Mouse (Mus musculus) cerebellum, adult (tissue): ENCODE data around the gene Ccdc69.
A peak's percentile ranks its signal among the peaks of the same experiment; 100 is the strongest.

ENCODE experiments used
- ATAC-seq: cut with Nextera tagmentation; 2 replicates; pipeline ENCODE4 v1.9.2; 2017; ENCODE audit warnings: mild to moderate bottlenecking, moderate library complexity, mixed read lengths; ENCODE audit not compliant: insufficient number of reproducible peaks, low FRiP score, low TSS enrichment

The Ccdc69 gene

DNA sequence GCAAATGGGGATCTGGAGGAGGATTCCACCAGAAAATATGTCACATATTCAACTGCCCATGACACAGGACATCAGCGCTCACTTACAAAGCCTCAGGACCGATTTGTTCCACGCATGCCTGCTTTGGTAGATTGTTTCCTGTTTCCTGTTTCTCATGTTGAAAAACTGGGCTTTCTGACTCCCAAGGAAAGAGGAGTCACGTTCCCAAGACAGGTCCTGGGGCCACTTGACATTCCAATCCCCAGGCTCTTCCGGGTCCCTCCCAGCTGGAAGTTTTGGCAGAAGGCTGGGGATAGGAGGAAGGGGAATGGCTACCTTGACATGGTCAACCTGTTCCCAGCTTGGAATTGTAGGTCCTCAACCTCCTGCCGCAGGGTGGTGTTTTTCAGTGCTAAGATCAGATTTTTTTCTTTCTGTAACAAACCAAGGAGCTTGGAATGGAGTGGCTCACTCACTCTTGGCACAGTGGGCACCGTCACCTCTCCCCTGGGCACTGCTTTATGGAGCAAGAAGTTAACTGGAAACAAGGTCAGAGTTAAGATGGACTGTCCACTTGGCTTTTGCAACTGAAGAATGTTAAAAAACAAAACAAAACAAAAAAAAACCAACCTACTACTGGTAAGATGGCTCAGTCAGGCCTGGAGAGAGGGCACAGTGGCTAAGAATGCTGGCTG is 27.0 kb downstream of the Ccdc69 start:
- no peak for ATAC-seq

DNA sequence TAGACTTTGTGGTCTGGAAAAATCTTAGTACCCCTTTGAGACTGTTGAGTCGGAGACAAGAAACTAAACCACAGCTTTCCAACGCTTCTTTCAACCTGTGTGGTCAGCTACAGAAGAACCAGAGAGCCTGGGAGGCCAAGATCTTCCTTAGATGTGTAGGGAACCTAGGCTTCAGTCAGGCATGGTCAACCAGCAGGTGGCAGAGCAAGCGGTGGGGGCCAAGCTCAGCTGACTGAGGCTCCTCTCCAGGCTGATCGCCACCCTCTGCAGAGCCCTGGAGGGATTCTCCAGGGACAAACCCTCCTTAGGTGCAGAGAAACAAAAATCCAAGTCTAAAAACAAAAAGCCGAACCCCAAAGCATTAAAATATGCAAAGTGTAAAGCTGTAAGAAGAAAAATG is 31.3 kb downstream of the Ccdc69 start:
- no peak for ATAC-seq

DNA sequence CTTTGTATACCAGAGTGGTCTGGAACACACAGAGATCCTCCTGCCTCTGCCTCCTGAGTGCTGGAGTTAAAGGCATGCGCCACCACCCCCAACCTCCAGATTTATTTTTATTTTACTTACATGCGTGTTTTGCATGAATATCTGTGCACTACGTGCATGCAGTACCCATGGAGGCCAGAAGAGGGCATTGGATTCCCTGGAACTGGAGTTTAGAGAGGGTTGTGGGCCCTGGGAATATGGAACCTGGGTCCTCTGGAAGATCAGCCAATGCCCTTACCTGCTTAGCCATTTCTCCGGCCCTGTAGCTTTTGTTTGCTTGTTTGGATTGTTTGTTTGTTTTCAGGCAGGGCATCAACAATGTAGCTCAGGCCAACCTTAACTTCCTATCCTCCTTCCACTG is 36.6 kb downstream of the Ccdc69 start:
- ATAC-seq, result no peak

DNA sequence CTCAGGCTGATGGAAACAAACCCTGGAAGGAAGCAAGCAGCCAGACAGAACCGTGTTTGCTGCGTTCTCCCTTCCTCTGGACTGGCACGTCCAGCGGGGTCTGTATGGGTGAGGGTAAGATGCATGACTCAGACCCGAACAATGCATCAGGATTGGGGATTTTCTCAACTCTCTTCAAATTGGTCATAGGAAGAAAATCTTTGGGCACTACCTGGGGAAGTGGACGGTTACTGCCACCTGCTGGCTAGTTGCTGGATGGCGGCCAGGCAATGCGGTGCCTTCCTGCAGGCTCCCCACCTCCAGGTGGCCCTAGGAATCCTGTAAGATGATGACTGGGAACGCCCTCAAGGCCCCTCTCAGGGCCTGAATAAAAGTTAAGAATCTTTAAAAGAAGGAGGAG is 38.3 kb downstream of the Ccdc69 start:
- ATAC-seq, result no peak; the same call in 1 of the 2 replicates

DNA sequence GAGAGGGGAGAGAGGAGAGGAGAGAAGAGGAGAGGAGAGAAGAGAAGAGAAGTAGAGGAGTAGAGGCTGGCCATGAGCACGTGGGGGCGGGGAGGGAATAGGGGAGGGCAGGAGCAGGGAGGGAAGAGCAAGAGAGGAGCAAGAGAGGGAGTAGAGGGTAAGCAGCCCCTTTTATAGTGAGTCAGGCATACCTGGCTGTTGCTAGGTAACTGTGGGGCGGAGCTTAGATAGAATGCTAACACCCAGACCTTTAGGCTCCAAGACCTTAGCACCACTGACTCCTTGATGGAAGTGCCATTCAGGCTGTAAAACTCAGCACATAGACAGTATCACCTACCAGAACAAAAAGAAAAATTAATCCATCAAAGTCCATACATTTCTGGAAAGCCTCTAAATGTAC is 41.3 kb downstream of the Ccdc69 start:
- no peak for ATAC-seq

DNA sequence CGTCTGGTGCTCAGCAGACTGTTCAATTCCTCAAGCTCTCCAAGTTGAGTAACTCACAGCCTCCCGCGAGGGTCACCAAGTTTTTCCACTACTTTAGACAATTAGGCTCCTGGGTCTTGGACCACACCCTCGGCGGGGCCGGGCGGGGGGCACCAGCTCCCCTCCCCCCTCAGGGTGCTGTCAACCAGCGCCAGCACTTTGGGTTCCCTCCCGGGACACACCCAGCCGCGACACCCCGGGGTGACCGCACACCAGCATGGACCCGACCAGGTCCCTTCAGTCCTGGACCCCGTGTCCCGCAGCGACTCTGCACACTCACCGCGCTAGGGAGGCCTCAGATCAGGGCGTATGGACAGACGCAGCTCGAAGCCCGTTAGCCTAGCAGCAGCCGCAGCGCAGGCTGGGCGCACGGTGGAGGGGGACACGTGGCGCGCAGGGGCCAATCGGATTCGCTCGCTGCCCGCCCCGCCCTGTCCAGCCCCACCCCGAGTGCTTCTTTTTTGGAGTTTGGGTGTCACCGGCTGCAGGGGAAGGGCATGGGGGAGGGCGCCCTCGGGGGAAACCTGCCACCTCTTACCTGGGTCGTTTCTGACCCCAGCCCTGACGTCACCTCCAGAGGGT is 44.8 kb downstream of the Ccdc69 start, which contains the start of gene Anxa6:
Anxa6 (minus strand) TSS at position 406 of the 621 bp plus-strand sequence.
- peak; percentile 89 for ATAC-seq

DNA sequence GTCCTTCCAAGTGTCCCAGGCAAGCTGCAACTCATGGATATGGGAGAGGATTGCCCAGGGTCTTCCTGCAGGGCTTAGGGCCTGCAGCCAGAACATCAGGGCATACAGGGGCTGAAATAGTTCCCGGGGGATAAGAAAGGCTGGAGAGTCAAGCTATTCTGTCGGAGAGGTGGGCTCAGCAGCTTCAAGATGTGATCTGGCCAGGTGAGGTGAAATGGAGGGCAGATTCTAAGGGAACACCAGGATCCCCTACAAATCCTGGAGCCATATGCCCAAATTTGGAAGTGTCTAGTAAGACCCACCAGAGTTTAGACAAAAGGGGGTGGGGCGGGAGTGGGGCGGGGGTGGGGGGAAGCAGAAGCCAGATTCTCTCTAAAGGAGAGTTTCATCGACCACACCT is 45.6 kb downstream of the Ccdc69 start:
- ATAC-seq, result no peak

DNA sequence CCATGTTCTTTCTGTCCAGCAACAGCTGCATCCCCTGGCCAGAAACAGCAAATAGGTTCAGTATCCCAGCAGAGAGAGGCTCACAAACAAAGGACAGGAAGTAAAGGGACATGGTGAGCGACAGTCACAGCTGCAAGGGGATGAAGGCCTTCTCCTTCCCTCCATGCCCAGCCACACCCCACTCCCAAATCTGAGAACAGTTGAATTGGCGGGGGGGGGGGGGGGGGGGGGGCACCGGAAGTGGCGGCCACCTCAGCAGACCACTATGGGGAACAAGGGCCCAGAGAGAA is 46.0 kb downstream of the Ccdc69 start:
- ATAC-seq, result no peak

DNA sequence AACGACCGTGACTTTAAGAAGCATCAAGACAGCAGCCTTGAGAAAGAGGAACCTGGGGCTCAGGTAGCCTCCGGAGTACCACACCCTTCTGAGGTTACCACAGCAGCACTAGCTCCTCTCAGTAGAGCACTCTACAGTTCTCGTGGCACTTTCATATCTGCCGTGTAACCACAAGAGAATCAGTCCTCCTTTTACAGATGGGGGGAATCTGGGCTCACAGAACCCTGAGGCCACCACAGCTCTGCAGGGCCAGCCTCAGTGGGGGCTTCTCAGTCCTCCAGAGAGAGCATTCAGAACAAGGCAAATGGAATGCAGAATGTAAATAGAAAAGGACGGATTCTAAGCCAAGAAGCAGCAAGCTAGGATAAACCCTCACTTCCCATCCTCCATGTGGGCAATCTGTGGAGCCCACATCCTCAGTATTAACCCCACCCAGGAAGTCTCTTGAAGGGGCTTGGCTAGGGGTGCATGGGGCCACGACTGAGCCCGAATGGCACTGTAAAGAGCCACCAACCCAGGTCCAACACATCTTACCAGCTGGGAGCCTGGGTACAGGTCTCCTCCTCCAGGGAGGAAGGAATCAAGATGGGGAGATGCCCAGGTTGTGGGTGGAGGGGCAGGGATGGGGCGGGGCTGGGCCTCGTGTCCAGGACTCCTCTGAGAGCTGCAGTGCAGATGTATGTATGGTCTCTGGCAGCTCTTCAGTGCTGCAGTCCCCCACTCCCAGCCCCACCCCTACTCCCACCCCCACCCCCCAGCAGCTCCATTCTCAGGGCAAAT is 46.5 kb downstream of the Ccdc69 start:
- no peak for ATAC-seq

DNA sequence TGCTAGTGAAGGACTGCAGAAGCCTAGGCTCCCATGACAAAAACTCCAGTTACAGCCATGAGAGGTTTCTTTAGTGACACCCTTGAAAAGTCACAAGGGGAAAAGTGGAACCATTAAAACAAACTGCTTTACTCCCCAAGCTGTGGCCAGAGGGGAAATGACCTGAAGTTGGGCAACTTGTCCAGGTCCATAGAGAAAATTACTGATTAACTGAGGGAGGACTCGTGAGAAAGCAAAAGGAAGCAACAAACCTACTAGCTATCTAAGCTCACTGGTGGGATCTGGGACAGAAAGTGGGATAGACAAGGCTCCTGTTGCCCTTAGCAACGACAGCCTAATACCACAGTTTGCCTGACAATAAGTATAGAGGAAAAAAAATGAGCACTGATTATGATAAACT is 49.4 kb downstream of the Ccdc69 start:
- ATAC-seq, result no peak

DNA sequence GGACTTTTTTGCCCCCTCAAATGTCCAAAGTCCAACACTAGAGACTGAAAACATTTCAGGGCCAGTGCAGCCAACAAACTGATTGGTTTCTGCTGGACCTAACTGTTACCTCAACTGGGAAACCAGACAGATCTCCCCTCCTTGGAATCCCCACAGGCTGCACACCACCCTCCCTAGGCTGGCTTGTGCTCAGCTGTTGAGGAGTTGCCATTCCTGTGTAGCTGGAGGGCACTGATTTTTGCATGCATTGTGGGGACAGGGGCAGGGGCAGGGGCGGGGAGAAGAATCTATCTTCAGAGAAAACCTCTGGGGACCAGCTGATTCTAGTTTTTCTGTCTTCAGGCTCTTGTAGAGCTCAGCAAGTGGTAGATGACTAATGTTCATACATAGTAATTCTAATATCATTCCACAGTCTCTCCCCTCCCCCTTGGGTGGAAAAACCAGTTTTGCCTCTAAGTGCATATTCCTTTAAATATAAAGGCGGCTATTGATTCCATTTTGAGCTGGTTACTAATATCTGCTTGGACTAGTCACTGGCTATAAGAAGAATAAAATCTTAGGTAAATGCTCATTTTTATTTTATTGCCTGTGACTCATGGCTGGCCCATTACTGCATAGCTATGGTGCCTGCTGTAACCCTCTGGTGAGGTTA is 50.6 kb downstream of the Ccdc69 start:
- ATAC-seq, result no peak

DNA sequence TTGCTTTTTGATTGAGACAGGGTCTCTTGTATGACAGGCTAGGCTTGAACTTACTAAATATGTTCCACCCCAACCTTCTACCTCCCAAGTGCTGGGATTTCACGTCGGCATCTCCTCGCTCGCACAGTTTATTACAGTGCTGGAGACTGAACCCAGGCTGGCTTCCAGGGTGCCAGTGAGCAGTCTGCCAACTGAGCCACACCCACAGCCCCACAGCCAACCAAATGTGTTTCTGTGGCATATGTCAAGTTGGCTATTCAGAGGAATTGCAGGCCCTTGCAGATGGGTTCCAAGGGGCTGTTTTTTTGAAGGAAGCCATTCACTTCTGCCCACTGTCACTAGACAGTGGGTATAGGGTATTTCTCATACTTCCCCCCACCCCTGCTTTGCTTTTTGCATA is 52.0 kb downstream of the Ccdc69 start:
- ATAC-seq, result no peak

DNA sequence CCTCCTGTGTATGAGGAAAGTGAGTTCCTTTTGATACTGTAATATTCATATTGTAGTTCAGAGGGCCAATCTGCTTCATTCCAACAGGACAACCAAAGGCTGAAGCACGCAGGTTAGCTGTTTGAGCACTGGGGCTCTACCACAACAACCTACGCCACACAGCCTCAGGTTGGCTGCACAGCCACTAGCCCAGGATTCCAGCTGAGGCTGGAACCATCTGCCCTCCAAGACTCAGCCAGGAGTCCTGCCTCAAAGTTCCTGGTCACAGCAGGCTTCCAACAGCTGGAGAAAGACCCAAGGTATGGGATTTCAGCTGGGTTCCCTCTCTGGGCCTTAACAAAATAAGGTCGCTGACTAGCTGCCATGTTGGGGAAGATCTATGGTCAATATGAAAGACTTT is 54.3 kb downstream of the Ccdc69 start:
- no peak for ATAC-seq

DNA sequence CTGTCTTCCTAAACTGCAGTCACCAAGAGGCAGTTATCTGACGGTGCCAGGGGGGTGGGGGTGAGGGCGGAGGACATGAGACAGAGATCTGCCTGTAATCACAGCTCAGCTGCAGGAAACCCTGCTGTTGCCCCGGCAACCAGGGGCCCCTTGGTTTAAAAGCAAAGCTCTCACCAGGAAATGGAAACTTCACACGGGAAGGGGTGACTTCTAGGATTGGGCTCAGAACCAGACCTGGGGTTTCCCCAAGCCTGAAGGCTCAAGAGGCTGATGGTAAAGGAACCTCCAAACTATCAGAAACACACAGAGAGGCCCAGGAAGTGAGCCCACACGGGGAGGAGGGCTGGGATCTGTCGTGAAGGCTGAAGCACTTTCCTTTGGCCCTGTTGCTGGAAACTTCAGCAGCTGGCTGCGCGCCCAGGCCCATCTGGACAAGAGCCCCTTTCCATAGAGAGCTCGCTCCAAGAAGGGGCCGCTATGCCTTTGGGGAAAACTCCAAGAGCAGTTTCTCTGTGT is 54.8 kb downstream of the Ccdc69 start:
- no peak for ATAC-seq

DNA sequence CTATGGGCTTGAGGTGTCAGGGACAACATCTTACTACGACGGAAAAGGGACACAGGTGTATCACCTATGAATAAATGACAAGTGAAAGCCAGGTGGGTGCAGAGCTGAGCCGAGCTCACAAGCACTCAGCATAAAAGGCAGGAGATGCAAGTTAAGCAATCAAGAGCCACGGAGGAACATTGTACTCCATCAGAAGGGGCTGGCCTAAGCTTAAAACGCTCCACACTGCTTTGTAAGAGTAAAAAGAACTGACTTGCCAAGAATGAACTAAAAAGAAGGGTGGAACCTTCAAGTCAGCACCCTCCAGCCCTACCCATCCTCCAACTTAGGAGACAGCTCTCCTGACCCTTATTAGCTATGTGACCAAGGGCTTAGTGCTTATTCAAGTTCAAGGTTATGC is 55.4 kb downstream of the Ccdc69 start:
- ATAC-seq, result no peak

DNA sequence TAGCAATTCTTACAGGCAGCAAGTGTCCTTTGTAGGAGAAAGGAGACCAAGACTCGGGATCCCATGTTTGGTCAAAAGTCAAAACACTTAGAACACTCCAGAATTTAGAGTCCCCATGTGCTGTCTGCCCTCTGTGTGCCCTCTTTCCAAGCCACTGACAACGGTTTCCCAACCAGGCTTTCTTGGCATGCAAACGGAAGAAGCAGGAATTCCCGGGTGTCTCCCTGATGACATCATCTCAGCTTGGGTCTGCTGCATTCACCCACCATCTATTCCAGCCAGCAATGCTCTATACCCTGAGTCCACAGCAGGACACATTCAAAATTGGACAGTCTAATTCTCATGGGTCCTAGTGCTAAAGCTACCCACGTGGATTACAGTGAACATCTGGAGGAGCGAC is 56.1 kb downstream of the Ccdc69 start:
- no peak for ATAC-seq

DNA sequence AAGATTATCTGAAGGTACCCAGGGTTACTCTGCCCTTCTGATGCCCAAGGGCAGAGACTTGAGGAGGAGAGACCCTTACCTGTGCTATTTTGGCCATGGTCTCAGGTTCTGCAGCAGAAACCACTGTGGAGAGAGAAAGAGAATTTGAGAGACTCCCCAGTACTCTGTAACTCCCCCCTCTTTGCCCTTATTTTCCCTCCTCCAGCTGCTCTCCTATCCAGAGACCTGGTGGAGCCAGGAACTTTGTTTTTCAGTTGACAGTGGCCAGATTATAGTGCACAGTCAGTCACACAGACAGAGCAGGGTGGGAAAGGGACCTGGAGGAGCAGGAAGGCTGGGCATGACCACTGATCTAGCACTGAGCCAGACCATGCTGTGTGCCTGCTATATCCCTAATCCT is 56.5 kb downstream of the Ccdc69 start:
- no peak for ATAC-seq

DNA sequence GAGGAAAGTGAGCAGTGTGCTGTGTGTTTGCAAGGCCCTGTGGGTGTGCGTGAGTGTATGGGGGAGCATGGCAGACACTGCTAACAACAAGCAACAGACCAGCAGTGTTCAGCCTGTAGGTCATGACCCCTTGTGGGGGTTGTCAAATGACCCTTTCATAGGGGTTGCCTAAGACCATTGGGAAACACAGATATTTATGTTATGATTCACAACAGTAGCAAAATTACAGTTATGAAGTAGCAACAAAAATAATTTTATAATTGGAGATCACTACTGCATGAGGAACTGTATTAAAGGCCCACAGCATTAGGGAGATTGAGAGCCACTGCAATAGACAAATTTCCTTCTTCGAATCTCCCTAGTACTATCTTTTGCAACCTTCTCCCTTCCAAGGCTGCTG is 58.2 kb downstream of the Ccdc69 start:
- no peak for ATAC-seq

DNA sequence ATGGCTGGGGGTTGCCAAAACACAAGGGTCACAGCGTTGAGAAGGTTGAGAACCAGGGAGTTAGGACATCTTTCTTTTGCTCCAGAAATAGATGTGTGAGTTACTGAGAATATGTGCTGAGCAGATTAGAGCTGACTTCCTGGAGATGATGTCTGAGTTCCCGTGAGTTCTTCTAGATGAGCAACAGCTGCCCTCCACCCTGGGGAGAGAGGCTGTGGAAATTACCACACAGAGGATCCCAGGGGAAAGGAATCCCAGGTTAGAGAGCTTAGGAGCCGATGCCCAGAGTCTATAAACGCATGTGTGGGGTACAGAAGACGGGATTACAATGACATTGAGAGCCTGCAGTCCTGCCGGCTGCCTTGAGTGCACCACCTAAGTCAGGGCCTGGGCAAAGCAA is 59.9 kb downstream of the Ccdc69 start:
- ATAC-seq, result no peak

DNA sequence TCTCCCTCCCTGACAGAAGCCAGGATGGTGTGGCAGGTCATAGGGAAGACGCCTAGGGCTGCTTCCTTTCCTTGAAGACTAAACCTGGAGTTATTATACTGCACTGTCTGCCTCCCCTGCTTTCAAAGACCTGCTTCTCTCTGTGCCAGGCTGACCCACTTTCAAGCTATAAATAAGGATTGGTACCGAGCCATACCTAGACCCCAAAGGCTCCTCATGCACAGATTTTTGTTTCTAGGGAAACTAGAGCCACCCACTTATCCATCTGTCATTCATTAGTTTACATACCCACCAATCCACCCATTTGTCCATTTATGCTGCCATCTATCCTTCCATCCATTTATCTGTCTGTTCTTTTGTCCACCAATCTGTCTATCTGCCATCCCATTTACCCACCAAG is 60.7 kb downstream of the Ccdc69 start:
- no peak for ATAC-seq

DNA sequence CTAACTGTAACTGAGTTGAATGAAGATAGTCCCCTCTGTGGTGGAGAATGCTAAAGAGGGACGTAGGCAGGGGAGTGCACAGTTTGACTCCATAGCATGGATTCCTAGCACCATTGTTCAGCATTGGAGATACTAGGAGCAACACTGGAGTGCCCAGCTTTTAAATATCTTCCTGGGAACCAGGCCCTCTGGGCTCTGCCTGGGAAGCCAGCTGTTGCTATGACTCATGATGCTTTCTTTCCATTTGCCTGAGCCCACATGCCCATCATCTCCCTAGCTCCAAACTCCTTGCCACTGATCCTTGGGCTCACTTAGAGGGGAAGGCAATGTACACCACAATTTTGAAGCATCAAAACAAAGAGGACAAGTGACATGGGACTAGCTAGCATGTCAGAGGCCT is 61.2 kb downstream of the Ccdc69 start:
- no peak for ATAC-seq
